Mouse (Mus musculus) thymus, adult 2 months (tissue): ENCODE measurements around the gene Calm3.

ENCODE experiments used
- CTCF ChIP-seq: fragments of 200-500 bp; IDR thresholded peaks from 2 replicates; pipeline ENCODE4 v1.5.1; 2012; ENCODE audit warnings: mild to moderate bottlenecking, control low read depth, low read length, moderate library complexity, borderline replicate concordance; ENCODE audit not compliant: control insufficient read depth, poor library complexity, insufficient read depth; ENCODE audit errors: extremely low read depth
- POLR2A ChIP-seq: fragments of 200-500 bp; IDR thresholded peaks from 2 replicates; pipeline ENCODE4 v1.6.1; 2012; ENCODE audit warnings: mild to moderate bottlenecking, low read length, control low read depth, moderate library complexity; ENCODE audit not compliant: control insufficient read depth, poor library complexity, insufficient read depth; ENCODE audit errors: extremely low read depth

DNA sequence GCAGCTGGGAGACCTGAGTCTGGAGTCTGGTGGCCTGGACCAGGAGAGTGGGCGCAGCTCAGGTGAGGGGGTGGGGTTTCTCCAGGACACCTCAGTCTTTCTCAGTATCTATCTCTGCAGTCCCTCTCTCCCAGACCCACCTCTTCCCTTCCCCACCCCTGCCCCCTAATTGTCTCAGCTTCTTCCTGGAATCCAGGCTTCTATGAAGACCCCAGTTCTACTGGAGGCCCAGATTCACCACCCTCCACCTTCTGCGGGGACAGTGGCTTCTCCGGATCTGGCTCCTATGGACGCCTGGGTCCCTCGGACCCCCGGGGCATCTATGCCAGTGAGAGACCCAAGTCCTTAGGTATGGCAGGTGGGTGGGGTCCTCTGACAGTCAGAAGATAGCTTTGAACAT is 40.8 kb downstream of the Calm3 start:
- TF ChIP-seq CTCF = no peak
- no peak for TF ChIP-seq POLR2A
